Comparison of ENCODE assay signal across 9 mouse cellular contexts in the genomic region with DNA sequence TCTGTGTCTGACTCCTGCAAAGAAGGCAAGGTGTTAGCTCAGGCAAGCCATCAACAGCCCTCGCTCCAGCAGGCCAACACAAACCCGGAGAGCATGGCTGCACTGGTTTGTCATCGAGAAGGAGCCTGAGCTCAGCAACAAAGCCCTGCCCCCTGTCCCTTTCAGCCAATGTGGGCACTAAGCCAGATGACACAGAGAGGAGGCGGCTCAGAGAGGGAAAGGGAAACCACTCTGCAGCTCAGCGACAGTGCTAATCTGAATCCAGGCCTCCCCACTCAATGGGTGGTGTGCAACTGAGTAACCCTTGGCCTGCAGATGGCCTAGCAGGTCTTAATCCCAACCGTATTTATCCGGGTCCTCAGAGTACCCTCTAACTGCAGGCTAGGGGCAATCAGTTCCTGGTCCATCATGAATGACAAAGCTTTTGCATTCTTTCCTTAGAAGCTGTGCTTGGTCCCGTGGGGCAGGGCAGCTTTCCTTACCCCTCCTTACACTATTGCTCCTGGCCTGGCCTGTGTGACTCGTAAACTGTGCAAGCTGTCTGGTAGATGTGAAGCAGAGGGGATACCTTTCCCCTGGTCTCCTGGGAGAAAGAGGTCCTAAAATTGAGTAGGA. TPM values are rescaled to one million over a fixed set of nuclear protein-coding genes. Genes with fewer than 3 reads are reported as not detected.
DNase-seq lines count a peak whose midpoint lies in the region; TF ChIP-seq lines count a peak whose summit lies in the region.
"Had no signal": no experiment of that assay in that cellular context is flagged by ENCODE, and none has a peak within 500 bp of the region (broad histone marks: within the 10 kb centered on the region; RNA-seq: fewer than 3 reads in every experiment).

No protein-coding gene starts in this region.

- peaks cover 9% of the 10 kb centered on the region for H3K36me3 ChIP-seq in heart, adult 2 months (ENCODE audit: control insufficient read depth, insufficient read depth, low read length)

- no peak overlapping the region for H3K4me3 ChIP-seq in heart, adult 2 months
- H3K4me3 ChIP-seq: hindbrain, embryonic 15.5 days had no signal

- peak; percentile 50 to 57 for DNase-seq in heart, adult 2 months
- DNase-seq in heart, adult 8-10 months (ENCODE audit: low spot score): no peak
- DNase-seq in urinary bladder, postnatal 14 days (ENCODE audit: low spot score): peak; percentile 52
- DNase-seq in urinary bladder, postnatal 4 days (ENCODE audit: low spot score in 2 of 2): no peak
- peak; percentile 35 to 56 for DNase-seq in heart, adult 9 months (ENCODE audit: low spot score in 2 of 2)
- DNase-seq in embryo, embryonic 11 days: no peak
- DNase-seq in urinary bladder, postnatal 25 days (ENCODE audit: low spot score): no peak
- DNase-seq in left cerebral cortex, adult 9 months (ENCODE audit: low spot score in 2 of 2): no peak

- 27% methylated on average over 9 of the region's 9 CpGs for WGBS in heart, adult 2 months

- no peak overlapping the region for H3K27ac ChIP-seq in heart, adult 2 months
- H3K27ac ChIP-seq: hindbrain, embryonic 15.5 days had no signal

- H3K79me2 ChIP-seq in heart, adult 2 months (replicated peaks; ENCODE audit: control insufficient read depth, insufficient read depth, low read length): no peaks in the 10 kb centered on the region

- H3K27me3 ChIP-seq in heart, adult 2 months (ENCODE audit: control insufficient read depth, insufficient read depth, low read length): no peaks in the 10 kb centered on the region
- H3K27me3 ChIP-seq: hindbrain, embryonic 15.5 days had no signal

- intact Hi-C loops in heart, adult 2 months (cut with DNase I): no loop called here

- TF ChIP-seq POLR2A in heart, adult 2 months (IDR thresholded peaks at IDR 0.05; ENCODE audit: insufficient read depth, low read depth, low read length): no peak

- H3K9ac ChIP-seq in heart, adult 2 months (ENCODE audit: low read depth, low read length): no peak overlapping the region
- H3K9ac ChIP-seq: hindbrain, embryonic 15.5 days had no signal

- TF ChIP-seq CTCF in heart, adult 2 months (IDR thresholded peaks at IDR 0.05): no peak

- TF ChIP-seq EP300 in heart, adult 2 months (IDR thresholded peaks at IDR 0.05; ENCODE audit: insufficient read depth, low read depth, low read length): no peak

- peaks cover 12% of the 10 kb centered on the region for H3K4me1 ChIP-seq in heart, adult 2 months (ENCODE audit: control insufficient read depth, insufficient read depth, low read length)

RNA-seq across cellular contexts. Expression of gene Iqck, which starts 4.8 kb away (rescaled TPM):
- total RNA-seq in heart, adult 2 months (2021): under 1 TPM; 0.29 to 0.32 TPM
- 0.70 and 0.88 TPM in 2 replicates for polyA plus RNA-seq in heart, adult 2 months (2012; rRNA removed)
- under 1 TPM; 0.32 to 0.72 (median 0.49) TPM for total RNA-seq in heart, adult 8-10 months (2022)

RNA-seq across cellular contexts. Expression of gene Knop1, which starts 5.3 kb away (rescaled TPM):
- 10 to 100 TPM; 13.7 to 14.0 TPM for total RNA-seq in heart, adult 2 months (2021)
- polyA plus RNA-seq in heart, adult 2 months (2012; rRNA removed): 5.3 and 9.8 TPM in 2 replicates
- 10 to 100 TPM; 13.0 to 14.8 (median 14.0) TPM for total RNA-seq in heart, adult 8-10 months (2022)

Comparison
In these comparisons a context has a peak if more than half of its experiments do, and no peak if none do; other contexts are left out.
1. DNase-seq: peak in heart, adult 2 months (2 of 2), urinary bladder, postnatal 14 days (single experiment) and heart, adult 9 months (2 of 2); none in heart, adult 8-10 months (single experiment), urinary bladder, postnatal 4 days (0 of 2), embryo, embryonic 11 days (single experiment), urinary bladder, postnatal 25 days (single experiment) and left cerebral cortex, adult 9 months (0 of 2).